Mouse (Mus musculus) ovary, adult 18-20 months (tissue): ENCODE results near the gene Elmod3.

Source experiments
- DNase-seq: peaks from one replicate; pipeline ENCODE4 v3.0.0; 2022; ENCODE audit warnings: low spot score, mixed read lengths

Gene Elmod3

GRCm38 (mm10) chr6:72597956-72598753 is at the start of gene Elmod3, which contains the start of gene Retsat:
Elmod3 (minus strand) TSS chr6:72598413.
Retsat (plus strand) TSS chr6:72598475.
- peak; percentile 94 for DNase-seq

- peak; percentile 33 for DNase-seq
Measured at GRCm38 (mm10) chr6:72647383-72647820, 49.2 kb upstream of the Elmod3 start.

- no peak for DNase-seq
Measured at GRCm38 (mm10) chr6:72645364-72645763, 47.2 kb upstream of the Elmod3 start.

- DNase-seq: no peak
Measured at GRCm38 (mm10) chr6:72644576-72644975, 46.4 kb upstream of the Elmod3 start.

- no peak for DNase-seq
Measured at GRCm38 (mm10) chr6:72641218-72641954, 43.2 kb upstream of the Elmod3 start.

GRCm38 (mm10) chr6:72636940-72637339 is 38.7 kb upstream of the Elmod3 start:
- no peak for DNase-seq

- DNase-seq: no peak
Measured at GRCm38 (mm10) chr6:72635760-72636431, 37.7 kb upstream of the Elmod3 start.

- DNase-seq: no peak
Measured at GRCm38 (mm10) chr6:72634311-72634710, 36.1 kb upstream of the Elmod3 start.

- DNase-seq: no peak
Measured at GRCm38 (mm10) chr6:72631700-72632099, 33.5 kb upstream of the Elmod3 start.

GRCm38 (mm10) chr6:72630961-72631360 is 32.7 kb upstream of the Elmod3 start:
- no peak for DNase-seq

- DNase-seq: no peak
Measured at GRCm38 (mm10) chr6:72630370-72630769, 32.2 kb upstream of the Elmod3 start.

GRCm38 (mm10) chr6:72627276-72627675 is 29.1 kb upstream of the Elmod3 start:
- peak; percentile 55 for DNase-seq

- DNase-seq: no peak
Measured at GRCm38 (mm10) chr6:72626391-72626790, 28.2 kb upstream of the Elmod3 start.

- DNase-seq: peak; percentile 71
Measured at GRCm38 (mm10) chr6:72623661-72624402, 25.6 kb upstream of the Elmod3 start.

- DNase-seq: no peak
Measured at GRCm38 (mm10) chr6:72622917-72623316, 24.7 kb upstream of the Elmod3 start.

- DNase-seq: no peak
Measured at GRCm38 (mm10) chr6:72620920-72621319, 22.7 kb upstream of the Elmod3 start.

GRCm38 (mm10) chr6:72619734-72620532 is 21.7 kb upstream of the Elmod3 start:
- no peak for DNase-seq

GRCm38 (mm10) chr6:72616643-72617288 is 18.6 kb upstream of the Elmod3 start, which contains the start of gene Tgoln1:
Tgoln1 (minus strand) TSS chr6:72617000.
- peak; percentile 89 for DNase-seq

GRCm38 (mm10) chr6:72615561-72616375 is 17.6 kb upstream of the Elmod3 start:
- no peak for DNase-seq
